Mouse (Mus musculus) spleen, postnatal 14 days (tissue): ENCODE data around the gene Lrrc73.
A peak's percentile ranks its signal among the peaks of the same experiment; 100 is the strongest.

Source experiments
- DNase-seq, 2 experiments: peaks; one replicate each; pipeline ENCODE4 v3.0.0; 2021 to 2022; ENCODE audit warnings: low spot score in 2 of 2

Lrrc73 gene

GRCm38 (mm10) chr17:46296601-46297000 is 43.3 kb downstream of the Lrrc73 start:
- DNase-seq: no peak

GRCm38 (mm10) chr17:46297028-46297363 is 43.7 kb downstream of the Lrrc73 start:
- no peak for DNase-seq

GRCm38 (mm10) chr17:46297364-46298219 is 44.3 kb downstream of the Lrrc73 start, which contains the start of gene Dlk2:
TSS of gene Dlk2 (plus strand) at chr17:46297421.
- DNase-seq: no peak

GRCm38 (mm10) chr17:46298220-46298913 is 45.0 kb downstream of the Lrrc73 start:
- DNase-seq: peak; percentile 39 to 63

GRCm38 (mm10) chr17:46301892-46302291 is 48.6 kb downstream of the Lrrc73 start:
- DNase-seq: no peak

GRCm38 (mm10) chr17:46304184-46304583 is 50.9 kb downstream of the Lrrc73 start:
- DNase-seq: no peak
